Mouse (Mus musculus) monocyte, adult 2 months (primary cell): ENCODE results near the gene Nfia.
A peak's percentile ranks its signal among the peaks of the same experiment; 100 is the strongest.

Source experiments
- DNase-seq, 2 experiments: peaks; one replicate each; pipeline ENCODE4 v3.0.0; 2022; ENCODE audit warnings: low spot score in 2 of 2, low read depth in 1 of 2

The Nfia gene

GRCm38 (mm10) chr4:97765341-97766020 lies 7.1 kb upstream of the Nfia start:
- DNase-seq = no peak

- DNase-seq = no peak
These were observed 6.4 kb upstream of the Nfia start for GRCm38 (mm10) chr4:97766100-97766499.

- DNase-seq = no peak
These were observed 5.5 kb upstream of the Nfia start for GRCm38 (mm10) chr4:97767025-97767424.

GRCm38 (mm10) chr4:97767516-97767915 lies 5.0 kb upstream of the Nfia start:
- DNase-seq = no peak

- no peak for DNase-seq
These were observed 2.7 kb upstream of the Nfia start for GRCm38 (mm10) chr4:97769861-97770260.

GRCm38 (mm10) chr4:97771426-97771825 lies 1.1 kb upstream of the Nfia start:
- no peak for DNase-seq

GRCm38 (mm10) chr4:97772084-97772484 lies 450 bp upstream of the Nfia start:
- DNase-seq = peak; percentile 88 to 90

- peak; percentile 63 to 70 for DNase-seq
These were observed 618 bp downstream of the Nfia start for GRCm38 (mm10) chr4:97773110-97773593.

GRCm38 (mm10) chr4:97773791-97774190 lies 1.3 kb downstream of the Nfia start:
- no peak for DNase-seq

GRCm38 (mm10) chr4:97774446-97774950 lies 2.0 kb downstream of the Nfia start:
- no peak for DNase-seq

GRCm38 (mm10) chr4:97775059-97775458 lies 2.5 kb downstream of the Nfia start:
- no peak for DNase-seq

GRCm38 (mm10) chr4:97775494-97776265 lies 3.1 kb downstream of the Nfia start:
- DNase-seq = no peak

- DNase-seq = no peak
These were observed 4.0 kb downstream of the Nfia start for GRCm38 (mm10) chr4:97776388-97777080.

- no peak for DNase-seq
These were observed 4.7 kb downstream of the Nfia start for GRCm38 (mm10) chr4:97777081-97777705.

GRCm38 (mm10) chr4:97777706-97778176 lies 5.2 kb downstream of the Nfia start, which contains the start of gene E130114P18Rik:
Gene E130114P18Rik (minus strand): TSS chr4:97778078.
- DNase-seq = no peak

GRCm38 (mm10) chr4:97778211-97779002 lies 5.9 kb downstream of the Nfia start:
- DNase-seq = no peak

- DNase-seq = no peak
These were observed 6.7 kb downstream of the Nfia start for GRCm38 (mm10) chr4:97779003-97779930.

GRCm38 (mm10) chr4:97780024-97780423 lies 7.5 kb downstream of the Nfia start:
- no peak for DNase-seq
